Mouse (Mus musculus): ENCODE measurements around the gene Fam118a. TPM values are rescaled to one million over a fixed set of nuclear protein-coding genes. Genes with fewer than 3 reads are reported as not detected.

Fam118a gene
- polyA plus RNA-seq, 2 experiments = 15.5 to 21.7 TPM

DNA sequence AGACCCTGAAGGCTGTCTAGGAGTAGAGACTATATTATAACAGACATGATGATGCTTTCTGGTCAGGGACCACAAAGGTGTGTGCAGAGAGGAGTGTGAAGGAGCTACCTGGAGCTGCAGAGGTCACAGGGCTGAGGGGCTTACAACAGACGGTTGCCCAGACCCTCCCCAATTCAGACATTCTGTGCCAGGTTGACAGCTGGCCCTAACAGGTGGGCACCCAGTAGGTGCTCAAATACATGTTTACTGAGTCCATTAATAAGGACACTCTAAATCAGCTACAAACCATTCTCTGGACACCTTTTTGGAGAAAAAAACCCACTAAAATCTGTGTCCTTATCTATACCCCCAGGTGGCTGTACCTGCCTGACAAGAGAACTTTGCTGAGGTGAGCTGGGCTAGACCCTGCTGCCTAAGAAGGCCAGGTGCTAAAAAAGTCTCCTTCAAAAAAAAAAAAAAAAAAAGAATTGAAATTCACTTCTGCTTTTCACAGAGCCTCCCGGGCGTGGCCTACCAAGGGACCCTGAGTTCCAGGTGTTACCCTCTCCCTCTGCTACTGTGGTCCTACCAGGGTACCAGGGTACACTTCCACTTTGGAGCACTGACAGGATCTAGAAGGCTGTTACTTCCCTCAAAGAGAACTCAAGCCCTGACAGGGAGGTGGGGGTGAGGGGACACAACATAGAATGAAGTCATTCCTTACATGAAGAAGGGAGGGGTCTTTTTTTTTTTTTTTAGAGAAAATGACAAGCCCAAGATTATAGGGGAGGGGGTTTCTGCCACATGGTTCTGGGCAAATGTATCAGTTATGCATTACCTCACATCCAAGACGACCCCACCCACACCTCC is 42.4 kb upstream of the Fam118a start:
- H3K27me3 ChIP-seq (ENCODE audit: control insufficient read depth, insufficient read depth, low read length) = no peaks in the 10 kb centered on the region
- H3K9me3 ChIP-seq (ENCODE audit: control insufficient read depth, low read length) = no peaks in the 10 kb centered on the region
- DNase-seq (ENCODE audit: low spot score) (no peak), ATAC-seq (ENCODE audit: low FRiP score, low read depth) (no peak)
- peak overlapping the region; percentile 75 for H3K4me3 ChIP-seq (replicated peaks; ENCODE audit: low read length)
- no peak overlapping the region for H3K27ac ChIP-seq (replicated peaks; ENCODE audit: low read depth, low read length)
- peak overlapping the region; percentile 86 for H3K9ac ChIP-seq (ENCODE audit: low read depth, low read length, severe bottlenecking)
- 0 out of 2 replicates have a peak, but pooled peaks cover 3% of the 10 kb centered on the region for H3K36me3 ChIP-seq (ENCODE audit: control insufficient read depth, insufficient read depth, low read length)
- peaks cover 17% of the 10 kb centered on the region for H3K4me1 ChIP-seq (ENCODE audit: control insufficient read depth, insufficient read depth, low read length)
- WGBS = 61% methylated on average over 4 of the region's 4 CpGs
- TF ChIP-seq POLR2A (IDR thresholded peaks at IDR 0.05; ENCODE audit: borderline replicate concordance, extremely low read depth, insufficient read depth, insufficient read length) = no peak
- peak overlapping the region; percentile 86 for H3K4me2 ChIP-seq (replicated peaks; ENCODE audit: low read depth, low read length, severe bottlenecking)

- Histone ChIP-seq H3K4me2 (replicated peaks; ENCODE audit: low read depth, low read length, severe bottlenecking) (peak overlapping the region; percentile 86), H3K36me3 (ENCODE audit: control insufficient read depth, insufficient read depth, low read length) (0 out of 2 replicates have a peak, but pooled peaks cover 3% of the 10 kb centered on the region), H3K9me3 (ENCODE audit: control insufficient read depth, low read length) (no peaks in the 10 kb centered on the region), H3K27me3 (ENCODE audit: control insufficient read depth, insufficient read depth, low read length) (no peaks in the 10 kb centered on the region), H3K4me1 (ENCODE audit: control insufficient read depth, insufficient read depth, low read length) (peaks cover 17% of the 10 kb centered on the region), H3K9ac (ENCODE audit: low read depth, low read length, severe bottlenecking) (peak overlapping the region; percentile 86), H3K4me3 (replicated peaks; ENCODE audit: low read length) (peak overlapping the region; percentile 75), H3K27ac (replicated peaks; ENCODE audit: low read depth, low read length) (peak overlapping the region; percentile 55; the same call in 1 of the 2 replicates)
- DNase-seq (ENCODE audit: low spot score) (no peak), ATAC-seq (ENCODE audit: low FRiP score, low read depth) (peak; percentile 45)
- 3% methylated on average over 33 of the region's 53 CpGs for WGBS
- no peak for TF ChIP-seq POLR2A (IDR thresholded peaks at IDR 0.05; ENCODE audit: borderline replicate concordance, extremely low read depth, insufficient read depth, insufficient read length)
These were observed 41.5 kb upstream of the Fam118a start for GRCm38 (mm10) chr15:84987020-84987815.

DNA sequence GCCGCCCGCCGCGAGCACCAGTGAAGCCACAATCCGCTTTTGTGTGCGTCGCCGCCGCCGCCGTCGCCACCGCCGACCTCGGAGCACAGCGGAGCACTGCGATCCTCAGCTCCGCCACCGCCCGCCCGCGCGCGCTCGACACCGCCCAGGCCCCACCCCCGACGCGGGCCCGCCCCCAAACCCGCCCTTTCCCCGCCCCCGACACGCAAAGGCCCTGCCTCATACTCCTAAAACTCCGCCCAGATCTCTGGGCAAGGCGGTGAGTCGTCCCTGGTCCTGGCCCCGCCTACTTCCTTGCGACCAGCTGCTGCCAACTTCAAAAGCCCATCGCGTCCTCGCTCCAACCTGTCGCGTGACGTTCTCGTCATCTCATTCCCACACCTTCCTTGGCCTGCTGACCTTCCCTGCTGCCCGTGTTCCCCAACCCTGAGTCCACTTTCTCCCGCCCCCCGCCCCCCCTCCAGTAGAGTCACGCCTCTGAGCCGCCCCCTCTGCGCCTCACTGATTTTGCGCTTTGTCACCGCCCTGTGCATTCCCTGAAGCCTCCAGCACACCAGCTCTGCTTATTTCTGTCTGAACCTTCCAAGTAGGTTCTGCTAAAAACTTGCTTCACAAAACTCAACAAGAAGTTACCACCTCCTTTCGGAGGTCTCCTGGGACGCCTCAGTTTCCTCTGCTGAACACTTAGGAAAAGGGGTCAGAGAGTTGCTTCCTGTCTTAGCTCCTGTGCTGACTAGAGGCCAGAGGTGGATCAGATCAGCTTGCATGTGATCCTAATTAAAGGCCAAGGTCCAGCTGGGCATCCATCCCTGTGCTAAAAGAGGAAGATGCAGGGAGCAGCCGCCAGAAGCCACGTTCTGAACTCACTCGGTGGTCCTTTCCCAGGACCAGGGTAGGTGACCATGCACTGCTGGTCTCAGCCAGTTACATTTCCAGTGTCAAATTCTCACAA is 40.6 kb upstream of the Fam118a start, which contains the start of gene 5031439G07Rik:
5031439G07Rik (minus strand) TSS at position 678 of the 952 bp plus-strand sequence.
- TF ChIP-seq POLR2A (IDR thresholded peaks at IDR 0.05; ENCODE audit: borderline replicate concordance, extremely low read depth, insufficient read depth, insufficient read length) = 0 out of 2 replicates have a peak, but pooled peaks have one; percentile 14

GRCm38 (mm10) chr15:84989098-84989497 is 39.6 kb upstream of the Fam118a start:
- Histone ChIP-seq H3K4me2 (replicated peaks; ENCODE audit: low read depth, low read length, severe bottlenecking) (no peak overlapping the region), H3K36me3 (ENCODE audit: control insufficient read depth, insufficient read depth, low read length) (no peaks in the 10 kb centered on the region), H3K27me3 (ENCODE audit: control insufficient read depth, insufficient read depth, low read length) (no peaks in the 10 kb centered on the region), H3K27ac (replicated peaks; ENCODE audit: low read depth, low read length) (no peak overlapping the region), H3K4me3 (replicated peaks; ENCODE audit: low read length) (no peak overlapping the region), H3K4me1 (ENCODE audit: control insufficient read depth, insufficient read depth, low read length) (peaks cover 14% of the 10 kb centered on the region), H3K9ac (ENCODE audit: low read depth, low read length, severe bottlenecking) (no peak overlapping the region), H3K9me3 (ENCODE audit: control insufficient read depth, low read length) (no peaks in the 10 kb centered on the region)
- DNase-seq (ENCODE audit: low spot score) (no peak), ATAC-seq (ENCODE audit: low FRiP score, low read depth) (no peak)
- TF ChIP-seq POLR2A (IDR thresholded peaks at IDR 0.05; ENCODE audit: borderline replicate concordance, extremely low read depth, insufficient read depth, insufficient read length) = no peak
- 74% methylated on average over 3 of the region's 3 CpGs for WGBS

More for the DNA sequence above, 40.6 kb upstream of the Fam118a start, which contains the start of gene 5031439G07Rik:
- Histone ChIP-seq H3K4me3 (replicated peaks; ENCODE audit: low read length) (peak within 1 kb of the TSS; percentile 75), H3K36me3 (ENCODE audit: control insufficient read depth, insufficient read depth, low read length) (0 out of 2 replicates have a peak, but pooled peaks cover 3% of the 10 kb centered on the region), H3K4me2 (replicated peaks; ENCODE audit: low read depth, low read length, severe bottlenecking) (peak within 1 kb of the TSS; percentile 86), H3K9me3 (ENCODE audit: control insufficient read depth, low read length) (no peaks in the 10 kb centered on the region), H3K9ac (ENCODE audit: low read depth, low read length, severe bottlenecking) (peak within 1 kb of the TSS; percentile 86), H3K27me3 (ENCODE audit: control insufficient read depth, insufficient read depth, low read length) (no peaks in the 10 kb centered on the region), H3K27ac (replicated peaks; ENCODE audit: low read depth, low read length) (peak within 1 kb of the TSS; percentile 55; the same call in 1 of the 2 replicates), H3K4me1 (ENCODE audit: control insufficient read depth, insufficient read depth, low read length) (peaks cover 17% of the 10 kb centered on the region)
- ATAC-seq (ENCODE audit: low FRiP score, low read depth) = peak; percentile 93
- WGBS = 2% methylated on average over 23 of the region's 59 CpGs
- DNase-seq (ENCODE audit: low spot score) = peak; percentile 97
